Mouse (Mus musculus) layer of hippocampus, postnatal 25 days (tissue): ENCODE results near the gene Mia3. TPM values are rescaled to one million over a fixed set of nuclear protein-coding genes. Genes with fewer than 3 reads are reported as not detected.
A peak's percentile ranks its signal among the peaks of the same experiment; 100 is the strongest.
"Not testable (repeated sequence)": the region's sequence is repeated elsewhere in the genome, so short reads cannot be mapped to it uniquely, and the experiment has no call there.

Experiments
- DNase-seq, 2 experiments: peaks; one replicate each; pipeline ENCODE4 v3.0.0; 2022; ENCODE audit warnings: mixed read lengths in 2 of 2, low spot score in 1 of 2; ENCODE audit errors: extremely low spot score in 1 of 2
- total RNA-seq, 2 experiments: library from RNA; stranded (reverse); gene quantifications; 2 replicates each; pipeline ENCODE4 v1.2.3; 2021

Mia3 gene
- total RNA-seq = 100 to 1,000 TPM; 210 to 220 TPM

DNA sequence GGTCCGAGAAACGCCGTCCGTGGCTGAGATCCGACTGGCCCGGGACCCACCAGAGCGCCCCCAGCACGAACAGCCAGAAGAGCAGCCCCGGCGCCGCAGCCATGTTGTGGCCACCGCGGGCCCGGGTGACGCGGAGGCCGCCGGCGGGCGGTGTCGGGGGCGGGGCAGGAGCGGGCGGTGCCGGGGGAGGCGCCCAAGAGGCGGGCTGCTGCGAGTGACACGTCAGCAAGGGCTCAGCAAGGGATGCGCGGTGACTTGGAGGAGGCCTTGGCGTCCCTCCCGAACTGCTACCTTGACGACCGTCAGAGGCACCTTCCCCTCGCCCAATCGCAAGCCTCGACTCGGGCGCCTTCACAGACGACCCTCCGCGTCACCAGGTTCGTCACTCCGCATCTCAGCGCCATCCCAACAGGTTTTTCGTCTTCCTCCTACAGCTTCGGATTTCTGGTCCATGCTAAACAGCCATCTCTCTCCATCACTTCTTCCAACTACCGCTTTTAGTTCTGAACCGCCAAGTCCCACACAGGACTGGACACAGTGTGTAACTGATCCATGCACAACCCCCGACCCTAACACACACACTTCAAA, at the start of gene Mia3:
TSS of gene Mia3 (minus strand) at position 127 of the 588 bp plus-strand sequence.
- DNase-seq = peak; percentile 90 to 92

DNA sequence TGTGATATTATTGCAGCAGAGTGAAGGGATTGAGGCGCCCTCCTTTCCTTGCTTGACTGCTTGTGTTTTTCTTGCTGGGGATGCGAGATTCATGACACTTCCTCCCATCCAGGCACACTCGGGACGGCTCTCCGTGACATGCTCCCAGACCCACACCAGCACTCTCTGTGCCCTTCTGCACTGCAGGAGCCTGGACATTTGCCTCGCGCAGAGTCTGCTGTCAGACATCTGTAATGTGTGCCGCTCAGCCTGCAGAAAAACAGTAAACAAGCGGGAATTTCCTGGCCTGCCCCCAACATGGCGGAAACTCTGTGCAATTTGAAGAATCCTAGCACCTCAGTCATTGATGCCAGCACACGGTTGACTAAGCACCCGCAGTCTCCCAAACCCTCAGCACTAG, 48.5 kb upstream of the Mia3 start, which contains the start of gene Hhipl2:
TSS of gene Hhipl2 (plus strand) at position 343 of the 400 bp plus-strand sequence.
- DNase-seq = no peak

GRCm38 (mm10) chr1:183414081-183414727, 44.9 kb upstream of the Mia3 start:
- DNase-seq = no peak

- DNase-seq = no peak
Observed at GRCm38 (mm10) chr1:183403396-183403795, 34.0 kb upstream of the Mia3 start.

GRCm38 (mm10) chr1:183388426-183389406, 19.4 kb upstream of the Mia3 start, which contains the start of gene Taf1a:
TSS of gene Taf1a (plus strand) at chr1:183388981.
- DNase-seq = peak; percentile 72 to 87

GRCm38 (mm10) chr1:183387421-183387820, 18.1 kb upstream of the Mia3 start:
- DNase-seq = not testable (repeated sequence)

GRCm38 (mm10) chr1:183382621-183383020, 13.3 kb upstream of the Mia3 start:
- DNase-seq = no peak

DNA sequence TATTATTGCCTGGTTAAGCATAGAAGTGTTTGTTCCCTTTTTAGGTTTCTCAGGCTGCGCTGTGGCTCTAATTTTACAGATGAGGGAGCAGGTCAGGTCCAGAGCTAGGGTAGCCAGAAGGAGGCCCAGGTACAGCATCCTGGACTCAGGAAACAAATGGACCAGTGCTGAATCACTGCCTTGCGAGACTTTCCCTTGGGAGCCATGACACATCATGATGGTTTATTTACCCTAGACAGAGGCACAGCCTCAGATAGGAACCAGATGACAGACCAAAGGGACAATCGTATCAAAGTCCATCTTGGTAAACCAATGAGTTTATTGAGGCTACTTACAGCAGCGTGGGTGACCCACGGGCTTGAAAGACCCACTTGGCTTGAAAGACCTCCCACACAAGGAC, 12.5 kb upstream of the Mia3 start:
- no peak for DNase-seq

DNA sequence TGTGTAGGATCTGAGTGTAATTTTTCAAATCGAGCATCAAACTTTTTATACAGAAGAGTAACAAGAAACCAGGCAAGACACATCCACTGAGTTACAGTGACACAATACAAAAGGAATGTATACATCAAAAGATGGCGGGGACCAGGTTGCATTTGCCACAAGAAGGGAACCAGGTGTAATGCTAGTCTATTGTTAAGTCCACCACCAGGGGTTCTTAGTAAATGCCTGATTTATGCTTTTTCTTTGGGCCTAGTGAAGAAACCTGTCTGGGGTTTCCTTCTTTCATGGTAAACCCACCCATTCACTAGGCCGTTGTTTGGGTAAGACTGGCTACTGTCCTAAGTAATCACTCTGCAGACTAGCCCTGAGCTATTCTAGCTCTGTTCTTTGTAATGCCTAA, 10.0 kb upstream of the Mia3 start:
- DNase-seq = not testable (repeated sequence)

DNA sequence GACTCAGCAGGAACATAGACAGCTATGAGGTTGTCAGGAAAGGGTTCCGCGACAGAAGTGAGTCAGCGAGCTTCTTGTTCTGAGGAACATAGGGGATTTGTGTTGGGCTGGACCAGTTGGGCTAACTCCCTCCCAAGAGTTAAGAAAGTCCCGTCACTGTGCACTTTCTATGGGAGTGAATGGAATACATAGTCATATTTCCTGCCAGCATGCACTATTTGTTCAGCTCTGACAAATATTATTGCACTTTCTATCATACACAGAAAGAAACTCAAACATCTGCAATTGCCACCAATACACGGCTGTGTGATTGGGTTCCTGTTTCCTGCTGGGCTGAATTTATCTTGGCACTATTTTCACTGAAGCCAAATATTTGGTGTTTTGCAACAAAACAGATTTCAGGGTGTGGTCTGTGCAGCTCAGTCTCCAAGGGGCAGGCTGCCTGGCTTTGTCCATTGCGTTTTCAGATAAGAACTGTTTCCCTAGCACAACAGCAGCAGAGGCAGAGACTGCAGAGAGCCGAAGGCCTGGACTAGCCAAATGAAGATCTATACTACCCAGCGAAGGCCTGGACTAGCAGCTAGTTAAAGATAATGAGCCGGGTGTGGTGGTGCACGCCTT, 9.1 kb upstream of the Mia3 start:
- no peak for DNase-seq

DNA sequence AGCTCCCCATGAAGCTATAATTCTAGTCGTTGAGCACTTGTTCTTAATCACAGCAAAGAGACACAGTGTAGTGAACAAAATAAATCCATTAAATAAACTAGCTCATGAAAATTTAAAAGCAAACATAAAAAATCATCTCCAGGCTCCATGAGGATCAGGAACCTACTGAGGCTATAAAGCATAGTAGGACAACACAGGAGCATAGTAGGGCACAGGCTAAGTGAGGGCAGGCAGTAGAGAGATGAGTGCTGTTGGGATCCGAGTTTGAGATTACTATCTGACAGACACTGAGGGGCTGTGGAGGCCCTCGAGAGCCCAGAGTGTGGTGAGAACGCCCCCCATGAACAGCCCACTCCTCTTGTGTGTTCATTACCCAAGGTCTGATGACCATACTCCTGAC, 7.7 kb upstream of the Mia3 start:
- no peak for DNase-seq

- DNase-seq = no peak
Observed at GRCm38 (mm10) chr1:183374728-183375127, 5.4 kb upstream of the Mia3 start.

DNA sequence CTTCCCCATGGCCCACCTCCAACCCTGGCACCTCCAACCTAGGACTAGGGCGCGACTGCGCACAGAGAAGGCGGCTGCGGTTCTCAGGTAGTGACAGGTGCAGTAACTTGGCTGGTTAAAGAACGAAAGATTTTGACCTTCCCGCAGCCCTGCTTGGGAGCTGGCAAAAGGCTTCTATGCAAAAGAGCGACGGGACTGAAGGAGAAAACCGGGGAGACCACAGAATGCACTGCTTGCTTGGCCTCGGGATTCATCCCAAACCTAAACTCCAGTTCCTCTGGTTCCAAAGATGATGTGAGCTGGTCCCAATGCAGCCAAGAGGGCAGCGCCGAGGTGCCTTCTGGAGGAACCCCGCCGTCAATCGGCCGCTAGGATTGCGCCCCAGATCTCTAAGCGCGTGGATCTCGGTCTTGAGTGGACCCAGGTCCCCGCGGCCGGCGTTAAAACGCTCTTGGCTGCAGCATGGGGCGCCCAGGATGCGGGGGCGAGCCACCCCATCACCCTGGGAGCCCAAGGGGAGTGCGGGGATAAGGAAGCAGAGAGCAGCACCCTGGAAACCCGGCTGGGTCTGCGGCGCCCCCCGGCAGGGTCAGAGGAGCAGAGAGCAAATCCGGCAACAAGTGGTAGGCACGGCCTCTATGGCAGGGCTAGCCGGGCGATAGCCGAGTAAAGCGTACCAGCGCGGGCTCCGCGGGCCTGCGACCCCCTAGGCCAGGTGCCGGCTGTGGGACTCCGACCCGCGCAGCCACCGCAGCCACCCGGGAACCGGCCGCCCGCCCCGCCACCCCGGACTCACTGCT, 552 bp downstream of the Mia3 start:
- peak in 1 of 2 experiments; percentile 32 for DNase-seq

GRCm38 (mm10) chr1:183366361-183366760, 3.0 kb downstream of the Mia3 start:
- DNase-seq = no peak

DNA sequence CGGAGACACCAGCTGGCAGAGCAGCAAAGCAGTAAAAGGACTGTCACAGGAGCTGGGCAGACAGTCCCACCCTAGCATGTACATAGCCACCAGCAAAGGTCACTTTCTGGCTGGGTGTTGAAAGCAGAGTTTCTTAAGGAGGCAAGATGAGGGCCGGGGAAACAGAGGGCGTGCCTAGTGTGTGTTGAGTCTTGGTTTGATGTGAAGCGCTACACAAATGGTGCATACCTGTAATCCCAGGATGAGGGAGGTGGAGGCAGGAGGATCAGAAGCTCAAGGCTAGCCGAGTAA, 5.8 kb downstream of the Mia3 start:
- no peak for DNase-seq

DNA sequence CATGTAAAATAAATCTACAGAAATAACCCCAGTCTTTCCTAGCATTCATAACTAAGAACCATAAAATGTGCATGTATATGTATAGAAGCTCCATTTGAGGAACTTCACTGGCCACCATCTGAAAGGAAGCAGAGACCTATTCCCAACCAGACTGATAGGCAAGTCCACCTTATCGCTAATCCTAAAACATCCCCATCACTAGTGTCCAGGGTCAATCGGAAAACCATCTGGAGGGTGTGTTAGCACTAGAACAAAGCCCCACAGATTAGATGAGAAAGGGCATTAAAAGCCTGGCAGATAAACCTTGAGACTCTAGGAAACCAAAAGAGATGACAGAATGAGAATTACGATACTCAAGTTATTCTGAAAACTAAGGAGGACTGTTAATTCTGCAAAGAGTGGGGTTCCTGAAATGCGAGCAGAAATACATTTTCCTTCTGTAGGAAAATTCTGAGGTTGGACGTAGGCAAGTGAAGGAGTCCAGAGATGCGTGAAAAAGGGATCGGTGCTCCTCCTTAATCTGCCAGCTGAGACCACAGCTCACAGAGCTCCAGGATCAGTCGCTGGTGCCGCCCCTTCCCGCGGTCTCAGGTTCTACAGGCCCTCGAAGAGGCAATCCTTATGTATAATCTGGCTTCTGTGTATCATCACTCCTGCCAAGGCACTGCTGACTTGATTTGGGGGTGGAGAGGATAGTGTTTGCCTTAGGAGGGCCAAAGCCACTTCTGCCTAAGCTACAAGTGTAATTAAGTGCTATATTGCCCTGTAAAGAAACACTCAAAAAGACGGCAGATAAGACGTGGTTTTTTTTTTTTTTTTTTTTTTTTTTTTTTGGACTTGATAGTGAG, 6.4 kb downstream of the Mia3 start:
- DNase-seq = no peak

- DNase-seq = no peak
Observed at GRCm38 (mm10) chr1:183362301-183362700, 7.1 kb downstream of the Mia3 start.

GRCm38 (mm10) chr1:183358901-183359300, 10.5 kb downstream of the Mia3 start:
- DNase-seq = no peak

DNA sequence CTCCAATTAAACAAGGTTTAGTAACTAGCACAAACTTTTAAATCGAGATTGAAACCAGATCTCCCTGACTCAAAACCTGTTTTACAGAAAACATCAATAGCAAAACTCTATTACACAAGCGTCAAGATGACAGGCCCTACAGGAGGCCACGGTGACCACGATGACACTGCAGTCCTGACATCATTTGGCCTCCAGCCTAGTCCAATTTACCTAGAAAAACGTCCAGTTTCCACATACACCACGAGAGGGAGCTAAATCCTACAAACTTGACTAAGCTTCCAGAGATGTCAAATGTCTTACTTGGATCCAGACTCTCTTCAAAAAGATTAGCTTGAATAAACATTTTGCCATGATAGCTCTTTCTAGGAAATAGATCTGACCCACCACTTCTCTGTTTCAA, 19.5 kb downstream of the Mia3 start:
- peak in 1 of 2 experiments; percentile 43 for DNase-seq
